In the genomic region with DNA sequence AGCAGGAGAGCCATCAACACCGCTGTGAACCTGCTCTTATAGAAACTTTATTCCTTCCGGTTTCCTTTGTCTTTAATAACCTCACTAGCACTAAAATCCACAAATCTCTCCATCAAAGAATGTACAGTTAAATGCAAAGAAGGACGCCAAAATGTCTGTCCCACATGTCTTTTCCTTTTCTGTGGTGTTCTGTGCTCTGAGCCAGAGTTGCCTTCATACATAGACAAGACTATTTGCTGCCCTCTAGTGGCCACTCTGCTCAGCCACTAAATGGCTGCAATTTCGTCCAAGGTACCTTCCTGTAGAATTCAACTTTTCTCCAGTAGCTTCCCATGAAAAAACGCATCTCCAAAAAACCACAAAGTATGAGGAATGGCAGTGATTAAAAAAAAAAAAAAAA, we compare ENCODE assay signal across 9 mouse cellular contexts. TPM values are rescaled to one million over a fixed set of nuclear protein-coding genes. Genes with fewer than 3 reads are reported as not detected.
DNase-seq lines count a peak whose midpoint lies in the region.
"Had no signal": no experiment of that assay in that cellular context is flagged by ENCODE, and none has a peak within 500 bp of the region (broad histone marks: within the 10 kb centered on the region; RNA-seq: fewer than 3 reads in every experiment).

No protein-coding gene starts in this region.

- intact Hi-C loops in left cerebral cortex, postnatal 25 days (cut with DNase I) = loop anchor here (1.0 kb wide), 1 partner anchor 181 kb away; no protein-coding TSS in a partner anchor

- DNase-seq in urinary bladder, postnatal 25 days (ENCODE audit: low spot score) = peak; percentile 72
- no peak for DNase-seq in urinary bladder, adult 2 months (ENCODE audit: low spot score)
- DNase-seq in cerebellum, postnatal 14 days = peak; percentile 84 to 89
- peak; percentile 53 to 57 for DNase-seq in frontal cortex, postnatal 25 days (ENCODE audit: low spot score in 2 of 2)
- peak; percentile 73 for DNase-seq in kidney, adult 18-20 months
- peak; percentile 80 to 90 for DNase-seq in left cerebral cortex, postnatal 25 days (ENCODE audit: low spot score in 2 of 2)
- DNase-seq in neural tube, embryonic 10.5 days (ENCODE audit: extremely low spot score, low spot score) = peak; percentile 56
- DNase-seq in thymus, postnatal 4 days = peak; percentile 54

RNA-seq across cellular contexts. Expression of a gene that starts 23.3 kb away (rescaled TPM):
- polyA plus RNA-seq in urinary bladder, adult 2 months (2012; rRNA removed) = 0.17 and 0.27 TPM in 2 replicates
- total RNA-seq in left cerebral cortex, postnatal 25 days (2021) = not detected
- polyA plus RNA-seq: embryonic facial prominence, embryonic 12.5 days had no signal
